Mouse (Mus musculus): ENCODE results near the gene Vgll3. TPM values are rescaled to one million over a fixed set of nuclear protein-coding genes. Genes with fewer than 3 reads are reported as not detected.

Gene Vgll3
- 0.05 and 0.08 TPM in 2 replicates for polyA plus RNA-seq (2012; rRNA removed)

GRCm38 (mm10) chr16:65814918-65815881 is at the start of gene Vgll3:
TSS of gene Vgll3 (plus strand) at chr16:65815257.

Measured in liver, embryonic 18 days (tissue).